Mouse (Mus musculus) cerebral cortex, adult 2 months (tissue): ENCODE data around the gene Arhgap21.

Source experiments
- WGBS: fragments of 180-500 bp; shearing (Covaris S2); methylation state at CpG from one replicate; pipeline ENCODE4 v1.1.7; 2018; 5-methylcytosine and 5-hydroxymethylcytosine counted together

The Arhgap21 gene

DNA sequence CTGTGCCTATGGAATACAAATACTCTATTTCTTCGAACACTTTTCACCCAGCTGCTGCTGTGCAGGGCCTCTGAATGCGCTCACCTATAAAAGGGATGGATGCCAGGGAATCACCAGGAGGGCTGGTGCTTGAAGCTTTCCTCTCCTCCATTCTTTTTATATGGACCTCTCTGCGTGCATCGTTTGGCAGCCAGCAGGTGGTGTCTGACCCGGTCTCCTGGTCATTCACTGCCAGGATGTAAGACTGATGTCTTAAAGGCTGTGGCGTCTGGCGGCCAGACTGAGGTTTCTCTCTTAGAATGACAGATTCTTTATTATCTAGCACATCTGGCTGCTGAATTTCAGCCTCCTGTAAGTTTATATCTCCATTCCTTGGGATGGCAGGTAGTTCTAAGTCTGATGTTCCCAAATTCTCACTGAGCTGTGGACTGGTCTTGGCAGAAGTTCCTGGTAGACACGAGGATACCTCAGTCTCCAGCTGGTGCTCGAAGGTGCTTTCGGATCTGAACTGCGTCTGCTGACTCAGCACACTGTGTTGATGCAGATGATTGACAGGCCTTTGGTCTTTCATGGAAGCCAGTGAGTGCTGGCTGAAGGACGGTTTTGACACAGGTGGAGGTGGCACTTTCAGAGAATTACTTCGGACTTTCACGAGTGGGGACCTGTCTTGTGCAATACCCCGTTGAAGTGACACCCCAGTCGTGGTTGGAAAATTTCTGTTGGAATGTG, 88.6 kb downstream of the Arhgap21 start:
- WGBS: 73% methylated on average over 16 of the region's 16 CpGs

DNA sequence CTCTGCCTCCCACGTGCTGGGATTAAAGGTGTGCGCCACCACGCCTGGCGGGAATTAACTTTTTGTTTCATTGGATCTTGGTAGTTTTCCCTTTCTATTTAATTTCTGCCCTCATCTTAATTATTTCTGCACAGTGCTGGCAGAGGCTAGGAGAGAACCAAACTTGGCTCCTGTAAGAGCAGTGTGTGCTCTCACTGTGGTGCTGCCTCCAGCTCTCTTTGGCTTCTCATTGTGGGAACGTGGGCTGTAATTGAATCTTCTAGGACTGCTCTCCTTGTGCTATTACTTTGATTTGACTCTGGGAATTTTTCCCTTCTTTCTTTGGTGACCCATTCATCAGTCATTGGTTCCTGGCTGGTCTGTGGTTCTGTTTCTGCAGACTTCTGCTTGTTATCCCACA, 94.1 kb downstream of the Arhgap21 start:
- 62% methylated on average over 5 of the region's 5 CpGs for WGBS

DNA sequence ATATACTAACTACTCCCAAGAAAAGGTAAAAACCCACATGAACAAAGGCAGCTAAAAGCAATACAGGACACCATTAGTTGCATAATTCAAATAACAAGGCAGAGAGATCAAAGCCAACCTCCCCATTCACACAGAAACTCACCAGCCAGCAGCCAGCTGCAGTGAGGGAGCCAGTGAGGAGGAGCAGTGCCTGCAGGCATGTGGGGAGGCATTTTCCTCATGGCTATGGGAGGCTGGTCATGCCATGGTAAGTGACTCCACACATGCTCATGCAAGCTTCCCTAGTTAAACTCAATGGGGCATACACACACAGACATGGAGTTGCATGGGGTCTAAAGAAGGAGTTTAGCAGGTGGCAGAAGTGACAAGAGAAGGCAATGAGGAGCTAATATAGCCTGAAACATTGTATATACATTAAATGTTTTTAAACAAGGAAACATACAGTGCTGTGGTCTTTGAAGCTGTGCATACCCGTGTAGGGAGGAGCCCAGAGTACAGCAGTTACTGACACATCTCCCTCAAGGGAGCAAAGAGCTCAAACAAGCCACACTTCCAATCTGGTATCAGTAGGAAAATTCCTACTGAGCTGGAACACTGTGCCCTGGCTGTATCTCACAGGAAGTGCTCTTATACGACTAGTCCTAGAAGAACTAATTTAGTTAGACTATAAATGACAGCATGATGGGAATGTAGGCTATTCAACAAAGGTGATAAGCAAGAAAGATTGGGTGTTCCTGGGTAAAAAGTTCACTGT, 99.3 kb downstream of the Arhgap21 start:
- 41% methylated on average over 2 of the region's 2 CpGs for WGBS

DNA sequence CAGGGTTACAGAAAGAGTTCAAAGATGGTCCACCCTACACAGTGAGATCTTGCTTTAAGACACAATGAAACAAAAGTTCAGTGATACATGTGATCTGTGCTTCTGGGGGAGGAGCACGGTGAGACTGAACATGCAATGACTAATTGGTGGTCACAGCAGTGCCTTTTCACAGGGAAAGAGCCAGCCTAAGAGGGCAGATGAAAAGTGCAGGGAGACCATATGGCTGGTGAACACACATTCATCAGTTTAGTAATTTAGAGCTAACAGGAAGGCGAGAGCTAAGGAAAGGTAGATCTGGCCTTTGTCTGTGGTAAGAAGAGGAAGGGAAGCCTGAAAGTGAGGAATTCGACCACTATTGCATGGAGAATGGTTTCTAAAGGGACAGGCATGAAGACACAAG, 102.9 kb downstream of the Arhgap21 start:
- whole genome bisulfite sequencing: 82% methylated on average over 3 of the region's 3 CpGs

DNA sequence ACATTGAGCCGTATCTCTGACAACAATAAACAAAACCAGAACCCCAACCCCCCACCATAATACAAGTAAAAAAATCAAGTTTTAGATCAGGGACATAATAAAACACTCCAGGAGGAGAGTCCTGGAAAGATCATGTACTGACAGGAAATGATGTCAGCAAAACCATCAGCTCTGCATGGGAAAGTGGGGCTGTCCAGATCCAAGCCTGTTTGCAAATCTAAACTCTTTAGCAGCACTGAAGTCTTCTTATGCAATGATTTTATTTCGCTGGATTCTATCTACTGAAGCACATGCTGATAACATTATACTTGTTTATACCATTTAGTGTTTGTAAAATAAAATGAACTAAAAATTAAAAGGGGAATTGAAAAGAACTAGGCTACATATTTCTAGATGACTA, 104.1 kb downstream of the Arhgap21 start:
- WGBS: 85% methylated on average over 2 of the region's 2 CpGs

DNA sequence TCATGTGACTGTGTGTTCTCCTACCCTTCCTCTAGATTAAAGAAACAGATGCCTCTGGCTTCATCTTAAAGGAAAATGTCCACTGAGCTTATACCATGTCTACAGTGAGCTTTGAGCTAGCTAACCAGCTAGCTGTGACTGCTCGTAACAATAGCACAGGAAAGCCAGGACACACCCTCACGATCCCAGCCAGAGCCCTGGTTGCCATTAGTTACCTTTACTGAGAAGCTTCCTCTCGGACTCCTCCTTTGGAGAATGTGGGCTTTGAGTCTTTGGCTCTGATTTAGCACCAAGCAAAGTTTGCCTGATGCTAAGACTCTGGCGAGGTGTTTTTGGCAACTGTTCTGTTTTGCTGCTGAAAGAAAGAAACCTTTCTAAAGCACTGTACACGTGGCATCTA, 107.9 kb downstream of the Arhgap21 start:
- 38% methylated on average over 5 of the region's 5 CpGs for WGBS

DNA sequence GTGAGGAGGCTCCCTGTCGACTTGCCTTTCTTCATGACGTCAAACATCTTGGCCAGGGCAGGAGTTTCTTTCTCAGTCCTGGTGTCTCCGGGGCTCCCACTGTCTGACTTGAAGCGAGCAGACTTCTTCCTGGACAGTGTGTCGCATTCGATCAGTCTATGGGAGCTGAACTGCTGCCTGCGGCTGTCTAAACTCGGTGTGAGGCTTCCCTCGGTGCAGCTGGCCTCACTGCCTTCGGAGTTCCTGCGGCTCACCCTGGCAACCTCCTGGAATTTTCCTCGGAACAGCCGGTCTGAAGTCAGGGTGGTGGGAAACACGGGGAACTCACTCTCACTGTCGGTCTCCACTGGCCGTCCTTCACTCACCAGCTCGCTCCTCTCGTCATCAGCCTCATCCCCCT, 119.3 kb downstream of the Arhgap21 start:
- WGBS: 71% methylated on average over 18 of the region's 18 CpGs

DNA sequence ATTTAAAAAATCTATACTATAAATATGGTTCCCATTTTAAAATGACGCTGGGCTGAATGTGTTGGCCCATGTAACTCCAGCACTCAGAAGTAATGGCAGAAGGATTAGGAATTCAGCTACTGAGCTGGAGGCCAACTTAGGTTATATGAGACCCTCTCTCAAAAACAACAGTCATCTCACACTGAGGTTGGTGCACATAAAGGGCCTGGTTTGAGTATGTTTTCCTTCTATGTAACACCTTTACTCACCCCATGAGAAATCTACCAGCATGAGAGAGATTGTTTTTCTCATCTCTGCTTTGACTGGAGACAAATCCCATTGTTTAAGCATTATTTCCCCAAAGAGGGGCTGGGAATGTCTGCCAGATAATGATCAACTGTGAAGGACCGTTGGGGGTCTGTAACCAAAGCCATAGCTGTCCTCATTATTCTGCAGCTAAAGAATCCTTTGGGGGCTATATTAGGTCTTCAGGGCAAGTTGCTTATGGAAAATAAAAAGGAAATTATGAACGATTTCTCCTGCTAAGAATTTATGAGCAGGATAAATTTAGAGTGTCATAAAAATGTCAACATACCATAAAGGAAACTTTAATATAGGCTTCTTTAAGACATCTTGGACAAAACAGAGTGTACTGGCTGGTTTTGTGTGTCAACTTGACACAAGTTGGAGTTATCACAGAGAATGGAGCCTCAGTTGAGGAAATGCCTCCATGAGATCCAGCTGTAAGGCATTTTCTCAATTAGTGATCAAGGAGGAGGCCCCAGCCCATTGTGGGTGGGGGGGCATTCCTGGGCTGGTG, 136.9 kb downstream of the Arhgap21 start:
- 62% methylated on average over 3 of the region's 3 CpGs for WGBS

DNA sequence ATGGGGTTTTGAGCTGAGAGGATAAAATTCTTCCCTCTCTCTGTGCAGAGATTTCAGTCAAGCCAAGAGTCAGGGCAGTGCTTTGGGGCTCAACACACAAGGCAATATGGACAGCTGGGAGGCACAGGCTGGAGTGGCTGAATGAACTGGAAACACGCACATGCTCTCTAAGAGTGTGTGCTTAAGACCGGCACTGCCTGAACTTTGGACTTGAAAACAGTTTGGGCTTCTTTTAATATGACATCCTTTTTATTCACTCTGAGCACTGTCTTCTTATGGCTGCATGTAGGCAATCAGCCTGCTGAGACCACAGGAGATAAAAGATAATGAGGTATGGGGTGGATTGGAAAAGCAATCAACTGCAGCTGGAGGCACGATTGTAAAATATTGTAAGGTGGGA, 137.8 kb downstream of the Arhgap21 start:
- 81% methylated on average over 3 of the region's 3 CpGs for WGBS

DNA sequence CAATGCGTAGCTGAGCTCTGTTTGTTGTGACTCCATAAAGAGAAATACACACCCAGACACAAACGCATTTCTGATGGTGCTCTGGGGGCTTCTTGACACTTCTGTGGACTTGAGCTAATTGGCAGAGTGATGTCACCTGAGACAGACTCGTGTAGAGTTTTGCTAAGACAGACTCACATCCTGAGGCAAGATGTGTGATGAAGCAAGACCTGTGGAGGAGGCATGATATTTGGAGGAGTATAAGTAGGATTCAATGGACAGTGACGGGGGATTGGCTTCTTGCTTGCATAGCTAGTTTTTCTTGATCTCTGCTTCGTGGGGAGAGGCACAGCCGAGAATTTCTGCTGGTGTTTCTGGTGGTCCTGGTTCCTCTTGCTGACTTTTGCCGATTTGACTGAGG, 150.5 kb downstream of the Arhgap21 start:
- 91% methylated on average over 7 of the region's 7 CpGs for WGBS

DNA sequence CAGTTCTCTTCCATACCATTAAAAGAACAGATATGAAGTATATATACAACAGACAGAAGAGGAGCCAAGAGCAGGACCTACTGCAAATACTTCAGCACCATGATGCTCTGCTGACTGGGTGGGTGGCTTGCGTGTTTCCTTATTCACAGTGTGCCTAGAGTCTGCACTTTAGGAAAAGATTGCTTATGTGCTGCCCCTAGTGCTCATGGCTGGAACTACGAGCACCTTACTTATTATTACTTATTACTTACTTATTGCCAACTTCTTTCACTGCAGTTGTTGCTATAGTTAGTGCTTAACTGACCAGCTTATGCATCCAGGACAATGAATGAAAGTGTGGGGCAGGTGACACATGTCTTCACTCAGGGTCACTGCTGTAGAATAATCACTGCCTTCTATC, 154.7 kb downstream of the Arhgap21 start:
- WGBS: 78% methylated on average over 2 of the region's 2 CpGs

DNA sequence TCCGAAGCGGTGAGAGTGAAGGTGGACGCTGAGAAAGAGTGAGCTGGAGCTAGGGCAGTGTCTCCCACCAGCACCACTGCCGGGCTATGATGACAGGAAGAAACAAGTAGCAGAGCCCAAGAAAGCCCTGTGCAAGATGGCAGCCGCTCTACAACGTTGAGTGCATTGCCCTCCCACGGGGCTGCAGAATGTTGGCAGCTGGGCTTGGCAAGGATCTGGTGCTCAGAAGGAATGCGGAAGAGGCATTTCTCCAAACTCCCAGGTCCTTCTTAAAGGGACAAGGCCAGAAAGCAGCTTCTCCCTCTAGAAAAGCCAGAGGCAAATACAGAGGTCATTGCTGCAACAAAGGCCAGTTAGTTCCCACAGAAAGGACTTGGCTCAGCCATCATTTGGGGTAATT, 157.2 kb downstream of the Arhgap21 start:
- 48% methylated on average over 8 of the region's 8 CpGs for WGBS

DNA sequence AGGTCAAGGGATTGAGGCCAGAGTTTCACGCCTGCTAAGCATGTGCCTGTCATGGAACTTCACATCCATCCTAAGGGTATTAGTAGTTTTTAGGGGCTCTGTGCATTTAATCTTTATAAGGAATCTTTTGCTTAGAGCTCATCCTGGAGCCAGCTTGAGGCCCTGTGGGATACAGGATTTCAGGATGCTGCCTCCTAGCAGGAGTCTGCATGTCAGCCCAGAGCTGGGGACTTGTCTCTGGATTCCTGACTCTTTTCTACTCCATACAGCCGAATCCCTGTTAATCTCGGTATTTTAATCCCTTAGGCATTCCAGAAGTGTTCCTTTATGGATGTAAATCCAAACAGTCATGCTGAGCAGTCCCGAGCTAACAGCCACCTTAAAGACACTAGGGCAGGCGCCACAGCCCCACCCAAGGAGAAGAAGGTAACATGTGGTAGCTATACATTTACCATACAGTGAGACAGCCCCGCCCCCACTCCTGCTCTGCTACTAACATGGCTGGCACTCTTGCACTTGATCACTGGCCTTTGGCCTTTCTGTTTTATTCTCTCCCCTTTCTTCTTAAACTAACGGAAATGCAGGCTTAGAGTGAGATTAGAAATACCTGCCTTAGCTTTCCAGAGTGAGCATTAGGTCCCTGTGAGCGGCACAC, 167.3 kb downstream of the Arhgap21 start:
- WGBS: 86% methylated on average over 8 of the region's 8 CpGs
